Mouse (Mus musculus) stomach, postnatal 0 days (tissue): Measurements from ENCODE around the gene Calm3.

Source experiments
- CTCF ChIP-seq: IDR thresholded peaks from 2 replicates; pipeline ENCODE4 v1.5.1; 2016; ENCODE audit warnings: antibody characterized with exemption, low read depth, mild to moderate bottlenecking, moderate library complexity
- EP300 ChIP-seq: optimal IDR thresholded peaks from 2 replicates; pipeline ENCODE3; 2016; ENCODE audit warnings: antibody characterized with exemption

DNA sequence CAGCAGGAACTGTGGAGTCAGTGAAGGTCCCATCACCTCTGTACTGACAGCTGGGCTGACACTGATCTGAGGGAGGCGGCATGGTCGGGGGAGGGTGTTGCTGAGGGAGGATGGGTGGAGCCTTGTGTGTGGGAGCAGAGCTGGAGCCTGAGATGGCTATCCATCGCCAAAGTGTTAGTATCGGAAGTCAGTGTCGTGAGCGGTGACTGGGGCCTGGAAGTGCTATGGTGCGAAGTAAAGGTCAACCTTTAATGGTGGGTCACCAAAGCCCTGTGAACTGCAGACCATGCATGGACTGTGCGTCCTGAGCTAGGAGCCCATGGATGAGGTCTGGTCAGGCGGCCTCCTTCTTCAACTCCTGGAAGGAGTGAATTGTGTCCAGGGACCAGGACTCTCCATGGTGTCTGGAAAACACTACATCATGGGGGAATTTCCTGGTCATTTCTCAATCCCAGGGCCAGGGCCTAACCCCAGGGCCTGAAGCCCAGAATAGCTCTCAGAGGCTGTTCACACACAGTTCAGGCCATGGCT is 18.4 kb downstream of the Calm3 start:
- TF ChIP-seq CTCF (no peak), EP300 (no peak)
